Mouse (Mus musculus): Measurements from ENCODE around the gene Rpl3.
A peak's percentile ranks its signal among the peaks of the same experiment; 100 is the strongest.

DNA sequence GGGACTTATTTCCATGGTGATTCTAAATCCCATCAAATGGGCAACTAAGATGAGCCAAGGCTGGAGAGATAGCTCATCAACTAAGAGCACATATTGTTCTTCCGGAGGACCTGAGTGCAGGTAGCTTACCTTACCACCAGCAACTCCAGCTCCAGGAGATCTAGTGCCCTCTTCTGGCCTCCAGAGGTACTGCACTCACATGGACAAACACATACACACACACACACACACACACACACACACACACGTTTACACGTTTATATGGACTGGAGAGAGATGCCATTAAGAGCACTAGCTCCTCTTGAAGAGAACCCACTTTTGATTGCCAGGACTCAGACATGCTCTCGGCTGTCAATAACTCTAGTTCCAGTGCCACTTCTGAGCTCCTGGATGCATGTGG, 60.5 kb downstream of the Rpl3 start:
- TF ChIP-seq POLR2A (IDR thresholded peaks at IDR 0.05; ENCODE audit: insufficient read depth, low read length) (no peak), CTCF (IDR thresholded peaks at IDR 0.05; ENCODE audit: low read depth, low read length) (peak; percentile 58), EP300 (IDR thresholded peaks at IDR 0.05; ENCODE audit: insufficient read depth, low read depth, low read length) (no peak)

Data from ES-Bruce4 (cell line).